Mouse (Mus musculus) bone marrow, adult 2 months (tissue): Measurements from ENCODE around the gene Dnttip1. TPM values are rescaled to one million over a fixed set of nuclear protein-coding genes. Genes with fewer than 3 reads are reported as not detected.

ENCODE experiments used
- H3K27ac ChIP-seq: fragments of 200-500 bp; 2 replicates; pipeline ENCODE4 v1.5.1; 2012; ENCODE audit warnings: low read depth, mild to moderate bottlenecking, control low read depth, inconsistent platforms, low read length; ENCODE audit not compliant: control insufficient read depth, poor library complexity, insufficient read depth
- H3K4me1 ChIP-seq: fragments of 200-500 bp; 2 replicates; pipeline ENCODE4 v1.6.1; 2011; ENCODE audit warnings: low read length; ENCODE audit not compliant: control insufficient read depth, insufficient read depth
- H3K4me3 ChIP-seq: fragments of 200-500 bp; replicated peaks from 2 replicates; pipeline ENCODE3; 2011; ENCODE audit warnings: mild to moderate bottlenecking, low read depth, low read length, control low read depth; ENCODE audit not compliant: control insufficient read depth
- CTCF ChIP-seq: fragments of 200-500 bp; IDR thresholded peaks from 2 replicates; pipeline ENCODE4 v1.5.1; 2011; ENCODE audit warnings: low read length, control low read depth; ENCODE audit not compliant: control insufficient read depth, insufficient read depth
- POLR2A ChIP-seq: fragments of 200-500 bp; IDR thresholded peaks from 2 replicates; pipeline ENCODE4 v1.6.1; 2011; ENCODE audit warnings: low read depth, mild to moderate bottlenecking, control low read depth, low read length, borderline replicate concordance; ENCODE audit not compliant: control insufficient read depth
- WGBS: fragments of 180-500 bp; shearing (Covaris S2); methylation state at CpG from one replicate; pipeline ENCODE4 v1.1.7; 2018; 5-methylcytosine and 5-hydroxymethylcytosine counted together
- polyA plus RNA-seq: library from polyadenylated mRNA; stranded (reverse); fragments of >200 nt; gene quantifications from 2 replicates; pipeline ENCODE4 v1.2.4, GENCODE M21; 2011; ENCODE audit warnings: low replicate concordance; ENCODE audit not compliant: missing spikeins, insufficient read depth, insufficient read length

The Dnttip1 gene
- polyA plus RNA-seq, 1 experiment = 47.6 TPM

DNA sequence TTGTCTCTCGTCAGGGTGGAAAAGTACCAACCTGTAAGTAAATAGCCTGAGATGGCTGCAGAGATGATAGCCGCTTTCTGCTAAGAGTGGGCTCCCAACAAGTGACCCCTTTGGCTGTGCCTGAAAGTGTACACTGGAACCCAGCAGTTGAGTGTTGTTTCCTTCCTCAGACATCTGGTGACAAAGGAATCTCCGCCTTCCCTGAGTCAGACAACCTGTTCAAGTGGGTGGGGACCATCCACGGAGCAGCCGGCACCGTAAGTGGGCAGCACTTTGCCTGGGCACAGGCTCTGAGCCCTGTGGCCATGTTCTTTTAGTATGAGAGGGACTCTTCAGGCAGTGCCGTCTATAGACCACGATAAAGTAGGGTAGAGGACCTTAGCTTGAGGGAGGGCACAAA is 25.3 kb downstream of the Dnttip1 start:
- peak overlapping the region; percentile 98 for H3K4me3 ChIP-seq
- TF ChIP-seq POLR2A (peak; percentile 12; the same call in 1 of the 2 replicates), CTCF (no peak)
- H3K4me1 ChIP-seq = no peaks in the 10 kb centered on the region
- WGBS = 68% methylated on average over 8 of the region's 8 CpGs
- peak overlapping the region; percentile 39; the same call in 1 of the 2 replicates for H3K27ac ChIP-seq

DNA sequence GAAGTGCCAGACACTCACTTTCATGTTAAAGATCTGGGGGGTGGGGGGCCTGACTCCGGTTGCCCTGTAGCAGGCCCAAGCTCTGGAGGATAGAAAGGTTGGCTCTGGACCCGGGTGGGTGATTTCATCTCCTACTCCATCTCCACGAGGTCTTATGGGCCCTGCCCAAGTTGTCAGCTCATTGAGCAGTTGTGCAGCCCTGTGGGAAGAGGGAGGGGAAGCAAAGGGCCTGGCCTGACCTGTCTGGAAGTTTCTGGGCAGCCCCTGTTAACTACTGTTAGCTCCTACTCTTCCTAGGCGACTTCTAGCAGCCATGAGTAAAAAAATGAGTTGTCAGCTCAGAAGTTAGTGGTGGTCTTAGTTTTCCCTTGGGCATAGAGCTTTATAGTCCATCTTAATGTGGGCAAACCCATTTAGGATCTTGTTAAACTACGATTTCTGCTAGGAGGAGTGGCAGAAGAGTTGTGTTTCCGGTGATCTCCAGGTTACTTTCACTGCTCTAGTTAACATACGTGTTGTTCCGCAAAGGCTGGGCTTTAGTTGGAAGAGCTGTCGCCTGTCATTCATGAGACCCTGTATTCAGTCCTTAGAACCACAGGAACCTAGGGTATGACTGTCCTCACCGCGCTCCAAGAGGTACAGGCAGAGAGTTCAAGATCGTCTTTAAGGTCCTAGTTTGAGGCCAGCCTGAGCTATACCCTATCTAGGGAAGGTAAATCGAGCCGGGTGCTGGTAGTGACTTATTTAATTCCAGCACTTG is 27.6 kb downstream of the Dnttip1 start:
- Histone ChIP-seq H3K4me1 (no peaks in the 10 kb centered on the region), H3K27ac (peak overlapping the region; percentile 58), H3K4me3 (no peak overlapping the region)
- 81% methylated on average over 14 of the region's 14 CpGs for WGBS
- TF ChIP-seq CTCF (no peak), POLR2A (no peak)

DNA sequence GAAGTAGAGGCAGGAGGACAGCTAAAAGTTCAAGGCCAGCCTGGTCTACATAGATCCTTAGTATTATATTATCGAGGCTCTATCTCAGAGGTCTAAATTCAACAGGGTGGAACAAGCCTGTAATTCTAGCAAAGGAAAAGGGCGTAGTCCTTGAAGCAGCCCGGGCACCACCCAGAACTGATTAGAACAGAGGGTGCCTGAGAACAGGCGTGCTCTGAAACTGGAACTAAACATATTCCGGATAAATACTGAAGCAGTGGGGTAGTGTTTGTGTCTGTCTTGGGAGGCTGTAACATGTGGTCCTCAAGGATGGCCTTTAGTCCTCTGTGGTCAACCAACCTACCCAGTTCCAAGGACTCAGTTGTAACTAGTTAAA is 28.2 kb downstream of the Dnttip1 start:
- Histone ChIP-seq H3K4me3 (no peak overlapping the region), H3K27ac (peak overlapping the region; percentile 58; the same call in 1 of the 2 replicates), H3K4me1 (no peaks in the 10 kb centered on the region)
- no peak for TF ChIP-seq POLR2A
- no peak for TF ChIP-seq CTCF
- WGBS = 61% methylated on average over 5 of the region's 5 CpGs

DNA sequence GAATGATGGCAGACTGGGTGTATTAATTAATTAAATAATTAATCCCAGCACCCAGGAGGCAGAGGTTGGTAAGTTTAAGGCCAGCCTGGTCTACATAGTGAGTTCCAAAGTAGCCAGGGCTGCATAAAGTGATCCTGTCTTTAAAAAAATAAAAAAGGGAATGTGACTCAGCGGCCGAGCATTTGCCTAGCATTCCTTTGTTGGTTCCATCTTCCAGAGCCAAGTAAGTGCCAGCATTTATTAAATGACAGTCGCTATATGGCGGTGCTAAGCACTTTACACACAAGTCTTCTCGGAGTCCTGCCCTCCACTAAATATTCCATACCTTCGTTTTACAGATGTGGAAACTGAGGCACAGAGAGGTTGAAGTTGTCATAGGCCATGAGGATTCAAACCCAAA is 30.3 kb downstream of the Dnttip1 start:
- Histone ChIP-seq H3K4me1 (no peaks in the 10 kb centered on the region), H3K27ac (no peak overlapping the region), H3K4me3 (no peak overlapping the region)
- TF ChIP-seq CTCF = no peak
- no peak for TF ChIP-seq POLR2A
- 89% methylated on average over 6 of the region's 6 CpGs for WGBS

DNA sequence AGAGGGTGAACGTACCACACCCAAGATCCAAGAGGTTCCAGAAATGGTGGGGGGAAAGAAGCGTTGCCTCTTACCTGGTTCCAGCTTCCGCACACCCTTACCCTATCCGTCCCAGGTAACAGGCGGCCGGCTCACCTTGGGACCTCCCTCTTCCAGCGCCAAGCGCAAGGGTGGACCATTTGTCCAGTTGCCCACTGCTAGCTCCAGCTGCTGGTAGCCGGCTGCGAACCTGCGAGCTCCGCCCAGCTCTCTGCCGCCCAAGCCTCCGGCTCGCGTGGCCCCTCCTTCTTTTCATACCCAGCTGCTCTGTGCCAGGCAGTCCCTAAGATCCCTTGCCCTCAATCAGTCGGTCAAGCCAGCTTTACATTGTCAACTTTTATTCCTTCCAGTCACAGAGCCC is 31.0 kb downstream of the Dnttip1 start:
- H3K4me3 ChIP-seq = no peak overlapping the region
- TF ChIP-seq CTCF (no peak), POLR2A (no peak)
- no peak overlapping the region for H3K27ac ChIP-seq
- WGBS = 68% methylated on average over 17 of the region's 17 CpGs
- H3K4me1 ChIP-seq = no peaks in the 10 kb centered on the region

DNA sequence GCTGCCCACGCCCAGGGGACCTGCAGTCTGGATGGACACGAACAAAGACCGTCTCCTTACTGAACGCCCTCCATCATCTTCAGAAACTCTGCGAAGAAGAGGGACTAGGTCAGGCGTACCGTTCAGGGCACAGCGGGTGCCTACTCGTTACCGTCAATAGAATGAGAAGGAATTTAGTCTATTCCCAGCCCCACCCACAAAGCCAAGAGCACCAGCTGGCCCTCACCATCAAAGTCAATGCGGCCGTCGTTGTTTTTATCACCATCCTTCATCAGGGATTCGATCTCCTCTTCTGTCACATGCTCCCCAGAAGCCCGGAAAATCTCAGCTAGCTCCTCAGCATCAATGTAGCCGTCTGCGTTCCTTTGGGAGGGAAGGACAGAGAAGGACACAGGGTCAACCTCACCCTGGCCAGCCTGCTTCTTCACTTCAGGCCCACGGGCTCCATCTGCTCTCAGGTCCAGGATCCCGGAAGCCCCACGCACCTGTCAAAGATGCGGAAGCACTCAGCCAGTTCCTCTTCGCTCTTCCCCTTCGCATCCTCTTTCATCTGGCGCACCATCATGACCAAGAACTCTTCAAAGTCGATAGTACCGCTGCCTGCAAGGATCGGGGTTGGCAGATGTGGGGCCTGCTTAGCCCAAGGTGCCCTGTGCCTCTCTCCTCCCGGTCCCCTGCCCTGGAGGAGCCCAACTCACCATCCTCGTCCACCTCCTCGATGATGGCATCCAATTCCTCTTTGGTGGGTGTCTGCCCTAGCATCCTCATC is 31.6 kb downstream of the Dnttip1 start:
- no peak overlapping the region for H3K4me3 ChIP-seq
- H3K4me1 ChIP-seq = no peaks in the 10 kb centered on the region
- no peak overlapping the region for H3K27ac ChIP-seq
- WGBS = 77% methylated on average over 30 of the region's 30 CpGs
- TF ChIP-seq POLR2A (no peak), CTCF (no peak)

DNA sequence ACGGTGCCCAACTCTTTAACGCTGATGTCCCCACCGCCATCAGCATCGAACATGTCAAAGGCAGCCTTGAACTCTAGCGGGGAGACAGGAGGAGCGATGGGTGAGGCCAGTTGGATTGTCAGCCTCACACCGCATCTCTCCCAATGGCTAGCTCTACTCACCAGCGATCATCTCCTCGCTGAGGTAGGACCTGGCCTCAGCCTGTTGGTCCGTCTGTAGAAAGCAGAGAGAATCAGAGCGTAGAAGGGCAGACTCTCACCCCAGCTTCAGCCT is 32.2 kb downstream of the Dnttip1 start:
- Histone ChIP-seq H3K4me3 (no peak overlapping the region), H3K27ac (no peak overlapping the region), H3K4me1 (no peaks in the 10 kb centered on the region)
- 83% methylated on average over 11 of the region's 11 CpGs for WGBS
- no peak for TF ChIP-seq CTCF
- TF ChIP-seq POLR2A = no peak

DNA sequence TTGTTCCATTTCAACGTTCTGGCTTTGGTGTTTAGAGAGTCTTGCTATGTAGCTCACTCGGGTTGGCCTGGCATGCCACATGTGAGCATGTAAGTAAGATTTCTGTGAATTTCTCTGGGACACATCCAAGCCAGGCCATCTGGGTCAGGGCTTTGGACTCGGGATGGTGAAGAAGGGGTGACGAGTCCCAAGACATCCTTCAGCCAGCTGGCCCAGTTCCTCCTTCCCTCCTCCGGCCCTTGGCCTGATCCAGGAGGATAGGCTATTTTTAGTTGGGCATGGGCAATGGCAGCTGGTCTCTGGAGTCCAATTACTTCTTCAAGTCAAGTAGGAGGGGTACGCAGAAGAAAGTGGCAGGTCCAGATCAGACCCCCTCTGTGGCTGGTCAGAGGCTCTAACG is 33.0 kb downstream of the Dnttip1 start:
- Histone ChIP-seq H3K4me3 (no peak overlapping the region), H3K27ac (no peak overlapping the region), H3K4me1 (no peaks in the 10 kb centered on the region)
- TF ChIP-seq POLR2A = no peak
- TF ChIP-seq CTCF = no peak
- WGBS = 77% methylated on average over 7 of the region's 7 CpGs

DNA sequence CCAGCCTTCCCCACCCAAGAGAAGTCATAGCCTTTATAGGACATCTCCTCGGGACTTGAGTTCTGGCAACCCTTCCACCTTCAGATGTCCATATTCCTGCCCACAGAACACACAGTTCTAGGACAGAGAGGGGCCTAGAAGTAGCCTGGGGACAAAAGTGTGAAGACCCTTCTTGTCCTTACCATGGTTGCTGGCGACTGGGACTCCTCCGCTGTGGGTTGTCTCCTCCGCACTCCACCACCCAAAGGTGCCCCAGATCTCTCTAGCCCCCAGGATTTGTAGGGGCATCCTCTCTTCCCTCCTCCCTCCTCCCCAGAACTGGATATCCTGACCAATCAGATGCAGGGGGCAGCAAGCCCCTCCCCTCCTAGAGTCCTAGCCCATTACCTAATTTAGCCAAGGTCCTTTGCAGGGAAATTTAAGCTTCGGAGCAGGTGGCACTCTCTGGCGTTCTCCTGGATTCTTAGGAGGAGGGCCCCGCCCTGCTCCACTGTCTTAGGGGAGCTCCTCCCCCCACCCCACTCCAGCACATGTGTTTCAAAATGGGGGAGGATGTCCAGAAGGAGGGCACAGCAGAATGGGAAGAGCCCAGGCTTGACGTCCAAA is 33.8 kb downstream of the Dnttip1 start, which contains the start of gene Tnnc2:
Gene Tnnc2 (minus strand): TSS at position 487 of the 606 bp plus-strand sequence.
- H3K4me3 ChIP-seq = no peak within 1 kb of the TSS
- 82% methylated on average over 8 of the region's 8 CpGs for WGBS
- H3K4me1 ChIP-seq = no peaks in the 10 kb centered on the region
- no peak within 1 kb of the TSS for H3K27ac ChIP-seq
- TF ChIP-seq CTCF = no peak
- no peak for TF ChIP-seq POLR2A
